8 mouse cellular contexts compared by ENCODE assay signal in the genomic region with DNA sequence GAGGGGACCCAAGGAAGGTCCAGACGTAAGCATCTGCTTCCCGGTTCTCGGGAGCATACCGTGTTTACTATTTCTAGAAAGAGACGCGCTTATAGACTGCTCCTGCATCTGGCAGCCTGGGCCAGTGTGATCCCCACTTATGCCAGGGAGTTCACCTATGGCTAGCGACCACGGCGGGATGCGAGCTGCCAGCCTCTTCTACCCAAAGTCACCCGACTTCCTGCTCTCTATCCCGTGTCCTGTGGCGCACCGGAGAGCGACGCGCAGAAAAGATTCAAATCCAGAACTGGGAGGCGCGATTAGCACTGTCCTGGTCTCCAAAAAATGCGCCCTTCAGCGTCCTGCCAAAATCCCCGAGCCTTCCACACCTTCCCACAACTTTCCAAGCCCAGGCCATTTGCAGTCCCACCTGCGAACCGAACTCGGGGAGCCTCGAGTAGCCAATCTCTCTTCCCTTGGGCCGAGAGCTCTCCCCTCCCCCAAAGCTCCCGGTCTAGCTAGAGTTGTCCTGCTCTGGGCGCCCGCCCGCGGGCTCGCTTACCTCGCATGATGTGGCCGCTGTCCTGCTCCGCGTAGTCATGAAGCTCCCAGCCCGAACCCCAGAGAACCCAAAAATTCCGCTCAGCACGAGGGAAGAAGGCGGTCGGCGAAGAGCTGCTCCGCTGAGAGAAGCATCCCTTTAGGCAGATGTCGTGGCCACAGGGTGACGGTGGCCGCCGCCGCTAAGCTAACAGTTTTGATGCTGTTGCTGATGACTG. TPM values are rescaled to one million over a fixed set of nuclear protein-coding genes. Genes with fewer than 3 reads are reported as not detected.
DNase-seq lines count a peak whose midpoint lies in the region; ATAC-seq and TF ChIP-seq lines count a peak whose summit lies in the region.

No protein-coding gene starts in this region.

- TF ChIP-seq CTCF in lung, adult 2 months (IDR thresholded peaks at IDR 0.05; ENCODE audit: insufficient read depth, low read length): no peak

- H3K4me3 ChIP-seq in embryonic facial prominence, embryonic 14.5 days (ENCODE audit: low read depth, low read length): peak overlapping the region; percentile 52
- H3K4me3 ChIP-seq in heart, embryonic 16.5 days (ENCODE audit: low read length): peak overlapping the region; percentile 65
- peak overlapping the region; percentile 2 for H3K4me3 ChIP-seq in lung, adult 2 months (replicated peaks; ENCODE audit: extremely low read depth, low read depth, low read length)

- DNase-seq in urinary bladder, postnatal 10 days (ENCODE audit: low spot score): peak; percentile 12
- no peak for DNase-seq in urinary bladder, postnatal 25 days (ENCODE audit: low spot score)
- peak; percentile 62 for DNase-seq in embryonic facial prominence, embryonic 14.5 days (ENCODE audit: low spot score)
- DNase-seq in kidney, postnatal 36 days: peak; percentile 4 to 35
- no peak for DNase-seq in lung, adult 2 months
- peak; percentile 70 for DNase-seq in retina, postnatal 1 day
- no peak for DNase-seq in natural killer cell, adult 2 months (ENCODE audit: low spot score in 2 of 2)

- no peak for TF ChIP-seq POLR2A in lung, adult 2 months (IDR thresholded peaks at IDR 0.05; ENCODE audit: borderline replicate concordance, extremely low read depth, low read depth, low read length)

- H3K9me3 ChIP-seq in embryonic facial prominence, embryonic 14.5 days (ENCODE audit: control insufficient read depth, low read length): no peaks in the 10 kb centered on the region
- no peaks in the 10 kb centered on the region for H3K9me3 ChIP-seq in heart, embryonic 16.5 days (replicated peaks; ENCODE audit: control insufficient read depth, low read length)

- peak overlapping the region; percentile 94 for H3K4me2 ChIP-seq in embryonic facial prominence, embryonic 14.5 days (ENCODE audit: low read depth, low read length)
- peak overlapping the region; percentile 97 for H3K4me2 ChIP-seq in heart, embryonic 16.5 days (ENCODE audit: low read depth, low read length)

- H3K36me3 ChIP-seq in embryonic facial prominence, embryonic 14.5 days (ENCODE audit: control insufficient read depth, insufficient read depth, low read length): no peaks in the 10 kb centered on the region
- no peaks in the 10 kb centered on the region for H3K36me3 ChIP-seq in heart, embryonic 16.5 days (ENCODE audit: control insufficient read depth, insufficient read depth)

- peak; percentile 19; the same call in 1 of the 2 replicates for ATAC-seq in embryonic facial prominence, embryonic 14.5 days (ENCODE audit: low read depth)
- ATAC-seq in heart, embryonic 16.5 days (replicated peaks; ENCODE audit: extremely low read depth, insufficient read depth, low FRiP score): peak; percentile 12; the same call in 1 of the 2 replicates

- no peaks in the 10 kb centered on the region for H3K4me1 ChIP-seq in embryonic facial prominence, embryonic 14.5 days (ENCODE audit: control insufficient read depth, insufficient read depth, low read length)
- peaks cover 7% of the 10 kb centered on the region; the same call in 1 of the 2 replicates for H3K4me1 ChIP-seq in heart, embryonic 16.5 days (ENCODE audit: control insufficient read depth, insufficient read depth, low read length)
- H3K4me1 ChIP-seq in lung, adult 2 months (ENCODE audit: control insufficient read depth, insufficient read depth, low read length): no peaks in the 10 kb centered on the region

- under 1% methylated on average over 48 of the region's 49 CpGs for WGBS in embryonic facial prominence, embryonic 14.5 days
- 1% methylated on average over 49 of the region's 49 CpGs for WGBS in heart, embryonic 16.5 days
- WGBS in lung, adult 2 months: 1% methylated on average over 49 of the region's 49 CpGs

- H3K27ac ChIP-seq in embryonic facial prominence, embryonic 14.5 days (replicated peaks; ENCODE audit: low read depth, low read length): no peak overlapping the region
- H3K27ac ChIP-seq in heart, embryonic 16.5 days (ENCODE audit: low read length): no peak overlapping the region

- peaks cover 40% of the 10 kb centered on the region for H3K27me3 ChIP-seq in embryonic facial prominence, embryonic 14.5 days (replicated peaks; ENCODE audit: control insufficient read depth, insufficient read depth, low read length)
- peaks cover 21% of the 10 kb centered on the region for H3K27me3 ChIP-seq in heart, embryonic 16.5 days (ENCODE audit: control insufficient read depth, insufficient read depth, low read length)

- peak overlapping the region; percentile 62 for H3K9ac ChIP-seq in embryonic facial prominence, embryonic 14.5 days (ENCODE audit: low read depth, low read length)
- H3K9ac ChIP-seq in heart, embryonic 16.5 days (ENCODE audit: low read length): peak overlapping the region; percentile 69

RNA-seq across cellular contexts. Expression of a gene that starts 0.8 kb away (rescaled TPM):
- 0.61 and 1.2 TPM in 2 replicates for polyA plus RNA-seq in embryonic facial prominence, embryonic 14.5 days (2014; fragmentation: Nextera tagmentation; extraction: Ambion mirVana)
- polyA plus RNA-seq in heart, embryonic 16.5 days (2015; fragmentation: Nextera tagmentation; extraction: Ambion mirVana): 0.29 and 0.69 TPM in 2 replicates
- polyA plus RNA-seq in lung, adult 2 months (2012; rRNA removed): 0.06 TPM in 1 of 2 replicates, not detected in the other

Comparison
In these comparisons a context has a peak if more than half of its experiments do, and no peak if none do; other contexts are left out.
1. DNase-seq: peak in urinary bladder, postnatal 10 days (single experiment), embryonic facial prominence, embryonic 14.5 days (single experiment), kidney, postnatal 36 days (2 of 2) and retina, postnatal 1 day (single experiment); none in urinary bladder, postnatal 25 days (single experiment), lung, adult 2 months (single experiment) and natural killer cell, adult 2 months (0 of 2).
2. H3K4me3 ChIP-seq: peak in every context shown above with its lines; median percentile 65 in heart, embryonic 16.5 days; 52 in embryonic facial prominence, embryonic 14.5 days; 2 in lung, adult 2 months.